Mouse (Mus musculus) lung, embryonic 16.5 days (tissue): ENCODE results near the gene Mapk1ip1l. TPM values are rescaled to one million over a fixed set of nuclear protein-coding genes. Genes with fewer than 3 reads are reported as not detected.

Source experiments
- ATAC-seq: fragments of 200-750 bp; cut with Nextera tagmentation; 2 replicates; pipeline ENCODE4 v1.8.0; 2017; ENCODE audit warnings: low read depth, mild to moderate bottlenecking, moderate library complexity
- H3K27ac ChIP-seq: fragments of 300-500 bp; sonication (generic); 2 replicates; pipeline ENCODE4 v1.5.1; 2014; ENCODE audit warnings: mild to moderate bottlenecking, control low read depth, low read length
- H3K27me3 ChIP-seq: fragments of 300-500 bp; sonication (generic); 2 replicates; pipeline ENCODE4 v1.6.1; 2014; ENCODE audit warnings: low read depth, low read length, mixed read lengths; ENCODE audit not compliant: control insufficient read depth, insufficient read depth
- H3K36me3 ChIP-seq: fragments of 300-500 bp; sonication (generic); 2 replicates; pipeline ENCODE4 v1.6.1; 2014; ENCODE audit warnings: low read length; ENCODE audit not compliant: control insufficient read depth, insufficient read depth
- H3K4me1 ChIP-seq: fragments of 300-500 bp; sonication (generic); replicated peaks from 2 replicates; pipeline ENCODE4 v1.6.1; 2014; ENCODE audit warnings: low read length, mixed read lengths; ENCODE audit not compliant: control insufficient read depth, insufficient read depth
- H3K4me2 ChIP-seq: fragments of 300-500 bp; sonication (generic); 2 replicates; pipeline ENCODE4 v1.6.1; 2014; ENCODE audit warnings: low read depth, low read length, control low read depth
- H3K4me3 ChIP-seq: fragments of 300-500 bp; sonication (generic); 2 replicates; pipeline ENCODE4 v1.5.1; 2014; ENCODE audit warnings: mild to moderate bottlenecking, low read length, control low read depth
- H3K9ac ChIP-seq: fragments of 300-500 bp; sonication (generic); 2 replicates; pipeline ENCODE4 v1.6.1; 2014; ENCODE audit warnings: low read length, control low read depth
- H3K9me3 ChIP-seq: fragments of 300-500 bp; sonication (generic); 2 replicates; pipeline ENCODE4 v1.6.1; 2016; ENCODE audit warnings: low read length; ENCODE audit not compliant: control insufficient read depth
- WGBS: fragments of 180-500 bp; shearing (Covaris S2); extraction: QIAGEN DNeasy Blood & Tissue Kit; methylation state at CpG from one replicate; pipeline ENCODE4 v1.1.7; 2014; 5-methylcytosine and 5-hydroxymethylcytosine counted together
- polyA plus RNA-seq: library from polyadenylated mRNA; unstranded; fragments of >200 nt; fragmentation: Nextera tagmentation; extraction: Ambion mirVana; gene quantifications from 2 replicates; pipeline ENCODE4 v1.2.1, GENCODE M21; 2015

The Mapk1ip1l gene
- polyA plus RNA-seq = 63.0 and 71.0 TPM in 2 replicates

- Histone ChIP-seq H3K27me3 (no peaks in the 10 kb centered on the region), H3K9ac (peak within 1 kb of the TSS; percentile 96), H3K4me2 (peak within 1 kb of the TSS; percentile 76), H3K4me3 (peak within 1 kb of the TSS; percentile 82), H3K27ac (peak within 1 kb of the TSS; percentile 96), H3K36me3 (no peaks in the 10 kb centered on the region), H3K9me3 (no peaks in the 10 kb centered on the region), H3K4me1 (peaks cover 11% of the 10 kb centered on the region)
- under 1% methylated on average over 34 of the region's 34 CpGs for WGBS
- ATAC-seq = peak; percentile 91
Measured at GRCm38 (mm10) chr14:47297785-47298407, at the start of gene Mapk1ip1l. TSS of gene Mapk1ip1l (plus strand) at chr14:47298266.

DNA sequence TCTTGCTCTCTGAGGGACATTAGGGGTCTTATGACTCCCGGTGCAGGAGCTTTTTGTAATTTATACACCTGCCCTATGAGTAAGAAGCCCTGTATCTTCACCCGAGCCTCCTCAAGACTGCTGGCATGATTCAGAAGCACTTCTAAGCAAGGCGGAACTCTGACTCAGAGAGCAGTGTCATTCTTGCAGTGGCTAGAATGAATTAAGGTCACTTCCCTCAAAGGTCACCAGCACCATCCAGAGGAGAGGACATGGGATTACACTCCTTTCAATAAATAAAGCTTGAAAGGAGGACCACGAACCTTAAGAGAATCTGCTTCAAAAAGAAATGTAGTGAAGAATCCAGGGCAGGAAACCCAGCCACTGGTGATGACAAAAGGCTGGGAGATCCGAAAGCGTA is 48.2 kb upstream of the Mapk1ip1l start:
- ATAC-seq = no peak
- Histone ChIP-seq H3K27ac (no peak overlapping the region), H3K4me3 (no peak overlapping the region), H3K4me2 (no peak overlapping the region), H3K36me3 (peaks cover 25% of the 10 kb centered on the region), H3K9ac (no peak overlapping the region), H3K27me3 (no peaks in the 10 kb centered on the region), H3K9me3 (no peaks in the 10 kb centered on the region), H3K4me1 (no peaks in the 10 kb centered on the region)
- 82% methylated on average over 6 of the region's 6 CpGs for WGBS

GRCm38 (mm10) chr14:47264866-47265265 is 33.2 kb upstream of the Mapk1ip1l start:
- 92% methylated on average over 3 of the region's 3 CpGs for WGBS
- ATAC-seq = no peak
- no peaks in the 10 kb centered on the region for H3K27me3 ChIP-seq
- no peak overlapping the region for H3K4me3 ChIP-seq
- no peaks in the 10 kb centered on the region for H3K9me3 ChIP-seq
- H3K4me2 ChIP-seq = no peak overlapping the region
- H3K4me1 ChIP-seq = no peaks in the 10 kb centered on the region
- H3K9ac ChIP-seq = no peak overlapping the region
- H3K27ac ChIP-seq = no peak overlapping the region
- H3K36me3 ChIP-seq = peaks cover 37% of the 10 kb centered on the region

DNA sequence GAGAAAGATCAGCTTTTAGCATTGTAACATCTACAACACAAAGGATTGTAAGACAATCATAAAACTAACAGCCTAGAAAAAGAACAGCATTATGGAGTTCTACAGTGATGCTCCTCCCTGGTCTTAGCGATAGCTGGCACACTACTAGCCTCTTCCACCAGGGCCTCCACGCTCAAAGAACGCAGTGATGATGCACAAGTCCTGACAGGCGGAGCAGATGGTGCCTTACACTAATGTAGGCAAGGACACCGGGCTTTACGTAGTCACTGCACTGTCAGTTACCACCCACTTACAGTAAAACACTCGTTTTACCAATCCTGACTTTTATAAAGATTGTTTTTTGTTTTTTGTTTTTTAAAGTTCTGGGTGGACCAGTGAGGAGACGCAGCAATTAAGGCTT is 32.2 kb upstream of the Mapk1ip1l start:
- Histone ChIP-seq H3K27me3 (no peaks in the 10 kb centered on the region), H3K4me1 (no peaks in the 10 kb centered on the region), H3K4me3 (no peak overlapping the region), H3K4me2 (no peak overlapping the region), H3K36me3 (peaks cover 38% of the 10 kb centered on the region), H3K9me3 (no peaks in the 10 kb centered on the region), H3K9ac (no peak overlapping the region), H3K27ac (no peak overlapping the region)
- 98% methylated on average over 8 of the region's 8 CpGs for WGBS
- no peak for ATAC-seq

GRCm38 (mm10) chr14:47269056-47269455 is 29.0 kb upstream of the Mapk1ip1l start:
- Histone ChIP-seq H3K36me3 (peaks cover 39% of the 10 kb centered on the region), H3K4me1 (no peaks in the 10 kb centered on the region), H3K9ac (no peak overlapping the region), H3K4me2 (no peak overlapping the region), H3K4me3 (no peak overlapping the region), H3K27me3 (no peaks in the 10 kb centered on the region), H3K9me3 (no peaks in the 10 kb centered on the region), H3K27ac (no peak overlapping the region)
- 97% methylated on average over 4 of the region's 4 CpGs for WGBS
- no peak for ATAC-seq

DNA sequence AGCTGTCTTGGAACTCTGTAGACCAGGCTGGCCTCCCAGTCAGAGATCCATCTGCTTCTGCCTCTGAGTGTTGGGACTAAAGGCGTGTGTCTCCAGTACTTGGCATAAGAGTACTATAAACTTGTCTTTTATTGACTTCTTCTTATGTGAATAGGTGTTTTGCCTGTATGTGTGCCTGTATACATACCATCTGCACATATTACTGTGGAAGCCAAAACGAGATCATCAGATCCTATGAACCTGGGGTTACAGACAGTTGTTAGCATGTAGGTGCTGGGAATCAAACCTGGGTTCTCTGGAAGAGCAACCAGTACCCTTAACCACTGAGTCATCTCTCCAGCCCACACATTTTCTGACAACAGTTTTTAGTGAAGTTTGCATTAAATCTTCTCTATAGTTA is 28.4 kb upstream of the Mapk1ip1l start:
- no peaks in the 10 kb centered on the region for H3K27me3 ChIP-seq
- no peak overlapping the region for H3K9ac ChIP-seq
- H3K9me3 ChIP-seq = no peaks in the 10 kb centered on the region
- H3K4me1 ChIP-seq = no peaks in the 10 kb centered on the region; the same call in 1 of the 2 replicates
- no peak for ATAC-seq
- H3K27ac ChIP-seq = no peak overlapping the region
- no peak overlapping the region for H3K4me3 ChIP-seq
- 92% methylated on average over 2 of the region's 2 CpGs for whole genome bisulfite sequencing
- peaks cover 39% of the 10 kb centered on the region for H3K36me3 ChIP-seq
- no peak overlapping the region for H3K4me2 ChIP-seq

DNA sequence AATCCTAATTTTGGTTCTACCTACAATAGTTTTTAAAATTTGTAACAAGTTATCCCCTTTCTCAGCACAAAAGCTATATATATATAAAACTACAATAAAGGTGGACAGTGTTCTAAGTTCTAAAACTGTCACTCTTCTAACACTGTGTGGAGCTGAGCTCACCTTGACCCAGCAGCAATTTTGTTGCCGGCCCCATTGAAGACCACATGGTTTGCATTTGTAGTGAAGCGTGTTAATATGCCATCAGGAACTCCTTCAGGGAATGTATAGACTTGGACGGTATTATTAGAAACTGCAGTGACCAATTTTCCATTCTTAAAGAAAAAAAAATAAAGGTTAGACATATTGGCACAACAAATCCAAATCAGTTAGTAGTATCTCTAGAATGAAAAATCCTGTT is 24.3 kb upstream of the Mapk1ip1l start:
- H3K36me3 ChIP-seq = peaks cover 16% of the 10 kb centered on the region
- H3K4me1 ChIP-seq = no peaks in the 10 kb centered on the region; the same call in none of the 2 replicates
- H3K27me3 ChIP-seq = no peaks in the 10 kb centered on the region
- no peak overlapping the region for H3K27ac ChIP-seq
- ATAC-seq = no peak
- H3K4me2 ChIP-seq = no peak overlapping the region
- no peak overlapping the region for H3K4me3 ChIP-seq
- H3K9me3 ChIP-seq = no peaks in the 10 kb centered on the region
- 82% methylated on average over 3 of the region's 3 CpGs for WGBS
- no peak overlapping the region for H3K9ac ChIP-seq

- H3K4me2 ChIP-seq = peak overlapping the region; percentile 54
- 21% methylated on average over 3 of the region's 3 CpGs for WGBS
- peaks cover 5% of the 10 kb centered on the region; the same call in 1 of the 2 replicates for H3K36me3 ChIP-seq
Measured at GRCm38 (mm10) chr14:47275417-47275816, 22.6 kb upstream of the Mapk1ip1l start.

DNA sequence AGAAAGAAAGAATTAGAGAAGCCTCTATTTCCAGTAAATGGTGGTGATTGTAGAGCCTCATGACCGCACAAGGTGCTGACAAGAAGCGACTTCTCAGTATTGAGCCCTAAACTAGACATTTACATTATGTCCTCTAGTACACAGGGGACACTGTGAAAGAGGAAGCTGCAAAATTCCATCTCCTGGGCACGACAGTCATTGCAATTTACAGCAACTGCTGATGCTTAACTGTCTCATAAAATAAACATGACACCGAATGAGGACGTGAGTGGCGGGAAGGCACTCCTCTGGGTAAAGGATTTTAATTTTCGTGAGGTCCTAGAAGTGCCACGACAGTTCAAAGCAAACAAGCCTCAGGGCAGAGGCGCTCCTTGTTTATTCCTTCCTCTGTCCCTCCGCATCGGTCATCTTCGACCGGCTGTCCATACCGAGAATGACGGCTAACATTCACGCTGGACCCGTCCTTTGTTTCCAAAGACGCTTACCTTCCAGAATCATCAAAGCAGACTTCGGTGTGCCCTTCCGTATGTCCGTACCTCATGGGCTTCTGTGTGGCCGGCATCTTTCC is 21.9 kb upstream of the Mapk1ip1l start:
- Histone ChIP-seq H3K27ac (peak overlapping the region; percentile 95), H3K4me3 (peak overlapping the region; percentile 92), H3K4me2 (peak overlapping the region; percentile 54), H3K4me1 (no peaks in the 10 kb centered on the region; the same call in none of the 2 replicates), H3K36me3 (peaks cover 5% of the 10 kb centered on the region; the same call in 1 of the 2 replicates), H3K9me3 (no peaks in the 10 kb centered on the region), H3K9ac (peak overlapping the region; percentile 94), H3K27me3 (no peaks in the 10 kb centered on the region)
- ATAC-seq = peak; percentile 8
- under 1% methylated on average over 22 of the region's 22 CpGs for WGBS

More at GRCm38 (mm10) chr14:47275417-47275816, 22.6 kb upstream of the Mapk1ip1l start:
- ATAC-seq = no peak
- Histone ChIP-seq H3K9me3 (no peaks in the 10 kb centered on the region), H3K4me3 (peak overlapping the region; percentile 92), H3K27me3 (no peaks in the 10 kb centered on the region), H3K9ac (0 out of 2 replicates have a peak overlapping the region, but pooled peaks have one; percentile 94), H3K4me1 (no peaks in the 10 kb centered on the region; the same call in none of the 2 replicates), H3K27ac (no peak overlapping the region)
